Mouse (Mus musculus) cerebellum, postnatal 4 days (tissue): ENCODE measurements around the gene Ap3m1.
"Not testable (repeated sequence)": the region's sequence is repeated elsewhere in the genome, so short reads cannot be mapped to it uniquely, and the experiment has no call there.

Experiments used
- DNase-seq, 2 experiments: peaks; one replicate each; pipeline ENCODE4 v3.0.0; 2022; ENCODE audit warnings: low spot score in 2 of 2, mixed read lengths in 1 of 2

Ap3m1 gene

GRCm38 (mm10) chr14:21052112-21052780, at the start of gene Ap3m1, which contains the start of gene Adk:
TSS of gene Ap3m1 (minus strand) at chr14:21052508.
TSS of gene Adk (plus strand) at chr14:21052574.
- DNase-seq, result peak; percentile 78 to 95

- DNase-seq, result no peak
Observed at GRCm38 (mm10) chr14:21101562-21101961, 49.3 kb upstream of the Ap3m1 start.

GRCm38 (mm10) chr14:21100876-21101275, 48.6 kb upstream of the Ap3m1 start:
- no peak for DNase-seq

GRCm38 (mm10) chr14:21099371-21099770, 47.1 kb upstream of the Ap3m1 start:
- no peak for DNase-seq

GRCm38 (mm10) chr14:21096689-21097088, 44.4 kb upstream of the Ap3m1 start:
- no peak for DNase-seq

- DNase-seq, result no peak
Observed at GRCm38 (mm10) chr14:21096279-21096678, 44.0 kb upstream of the Ap3m1 start.

GRCm38 (mm10) chr14:21094161-21094560, 41.9 kb upstream of the Ap3m1 start:
- DNase-seq, result not testable (repeated sequence)

- no peak for DNase-seq
Observed at GRCm38 (mm10) chr14:21090930-21091486, 38.7 kb upstream of the Ap3m1 start.

- no peak for DNase-seq
Observed at GRCm38 (mm10) chr14:21090400-21090799, 38.1 kb upstream of the Ap3m1 start.

GRCm38 (mm10) chr14:21088731-21089130, 36.4 kb upstream of the Ap3m1 start:
- no peak for DNase-seq

GRCm38 (mm10) chr14:21087390-21088060, 35.2 kb upstream of the Ap3m1 start:
- no peak for DNase-seq

GRCm38 (mm10) chr14:21086827-21087351, 34.6 kb upstream of the Ap3m1 start:
- no peak for DNase-seq

- no peak for DNase-seq
Observed at GRCm38 (mm10) chr14:21086106-21086505, 33.8 kb upstream of the Ap3m1 start.

- DNase-seq, result no peak
Observed at GRCm38 (mm10) chr14:21085666-21086065, 33.4 kb upstream of the Ap3m1 start.

- DNase-seq, result no peak
Observed at GRCm38 (mm10) chr14:21082823-21083222, 30.5 kb upstream of the Ap3m1 start.

GRCm38 (mm10) chr14:21078511-21078910, 26.2 kb upstream of the Ap3m1 start:
- DNase-seq, result no peak

- no peak for DNase-seq
Observed at GRCm38 (mm10) chr14:21077939-21078338, 25.6 kb upstream of the Ap3m1 start.

GRCm38 (mm10) chr14:21076501-21077194, 24.3 kb upstream of the Ap3m1 start:
- DNase-seq, result peak in 1 of 2 experiments; percentile 10

GRCm38 (mm10) chr14:21075751-21076500, 23.6 kb upstream of the Ap3m1 start:
- DNase-seq, result peak; percentile 79 to 93

GRCm38 (mm10) chr14:21074398-21075320, 22.4 kb upstream of the Ap3m1 start:
- no peak for DNase-seq
